Mouse (Mus musculus): Measurements from ENCODE around the gene Plod2.

Plod2 gene

DNA sequence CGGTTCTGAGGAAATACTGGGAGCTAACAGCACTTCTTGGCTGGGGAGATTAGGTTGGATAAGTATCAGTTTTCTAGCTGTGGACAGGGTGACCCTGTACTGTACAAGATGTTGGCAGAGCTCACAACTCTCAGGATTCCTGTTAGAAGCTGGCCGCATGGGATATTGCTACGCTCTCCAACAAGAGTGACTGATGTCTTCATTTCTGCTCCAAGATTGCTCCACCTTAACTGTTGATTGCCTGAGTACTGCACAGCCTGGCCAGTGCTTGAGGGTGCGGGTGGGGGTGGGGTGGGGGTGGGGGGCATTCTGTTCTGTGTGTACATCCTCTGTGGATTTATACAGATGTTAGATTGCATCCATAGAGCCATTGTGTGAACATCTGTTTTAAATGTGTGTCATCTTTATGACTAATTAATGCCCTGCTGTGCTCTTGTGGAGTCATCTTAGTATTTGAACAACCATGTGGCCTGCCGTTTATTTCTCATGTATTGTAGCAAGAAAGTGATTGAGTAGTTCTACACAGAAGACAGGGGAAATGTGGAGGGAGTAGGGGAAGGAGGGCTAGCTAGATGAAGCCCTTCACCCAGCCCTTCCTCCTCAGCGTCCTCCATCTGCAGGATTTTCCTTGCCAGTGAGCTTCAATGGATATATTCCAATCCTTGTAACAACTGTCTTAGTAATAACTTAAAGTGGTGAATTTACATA, 19.0 kb downstream of the Plod2 start:
- TF ChIP-seq NANOG (IDR thresholded peaks at IDR 0.05; ENCODE audit: borderline replicate concordance, low read length) (no peak), POU5F1 (IDR thresholded peaks at IDR 0.05; ENCODE audit: borderline replicate concordance, low read length) (no peak), CTCF (conservative IDR thresholded peaks at IDR 0.05; ENCODE audit: low read length) (no peak)
- Histone ChIP-seq H3K9me3 (ENCODE audit: low read length) (no peaks in the 10 kb centered on the region), H3K27me3 (ENCODE audit: insufficient read depth, low read length) (no peaks in the 10 kb centered on the region), H3K4me1 (replicated peaks; ENCODE audit: low read depth, low read length) (0 out of 2 replicates have a peak, but pooled peaks cover 3% of the 10 kb centered on the region), H3K4me3 (replicated peaks; ENCODE audit: low read length) (no peak overlapping the region), H3K36me3 (ENCODE audit: insufficient read depth, low read length) (0 out of 2 replicates have a peak, but pooled peaks cover 7% of the 10 kb centered on the region)

GRCm38 (mm10) chr9:92562416-92562815, 20.4 kb downstream of the Plod2 start:
- Histone ChIP-seq H3K9me3 (ENCODE audit: low read length) (no peaks in the 10 kb centered on the region), H3K27me3 (ENCODE audit: insufficient read depth, low read length) (no peaks in the 10 kb centered on the region), H3K4me3 (replicated peaks; ENCODE audit: low read length) (no peak overlapping the region), H3K4me1 (replicated peaks; ENCODE audit: low read depth, low read length) (0 out of 2 replicates have a peak, but pooled peaks cover 3% of the 10 kb centered on the region), H3K36me3 (ENCODE audit: insufficient read depth, low read length) (0 out of 2 replicates have a peak, but pooled peaks cover 7% of the 10 kb centered on the region)
- TF ChIP-seq CTCF (conservative IDR thresholded peaks at IDR 0.05; ENCODE audit: low read length) (no peak), POU5F1 (IDR thresholded peaks at IDR 0.05; ENCODE audit: borderline replicate concordance, low read length) (no peak), NANOG (IDR thresholded peaks at IDR 0.05; ENCODE audit: borderline replicate concordance, low read length) (no peak)

DNA sequence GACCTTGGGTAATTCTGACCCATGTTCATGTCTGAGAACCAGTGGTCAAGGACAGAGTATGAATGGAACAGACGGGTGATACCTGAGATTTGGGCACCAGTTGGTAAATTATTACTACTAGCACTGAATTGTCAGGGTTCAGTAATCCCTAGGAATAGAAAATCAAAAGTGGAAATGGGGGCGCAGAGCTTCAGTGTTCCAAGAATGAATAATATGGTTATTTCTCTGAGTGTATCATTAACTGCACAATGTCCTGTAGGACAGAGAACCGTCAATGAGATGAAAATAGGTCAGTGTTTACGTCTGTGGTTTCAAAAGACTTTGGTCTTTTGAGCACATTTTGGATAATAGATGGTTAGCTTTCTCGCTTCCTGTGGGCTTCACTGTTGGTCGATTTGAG, 21.3 kb downstream of the Plod2 start:
- Histone ChIP-seq H3K4me3 (replicated peaks; ENCODE audit: low read length) (no peak overlapping the region), H3K36me3 (ENCODE audit: insufficient read depth, low read length) (0 out of 2 replicates have a peak, but pooled peaks cover 7% of the 10 kb centered on the region), H3K27me3 (ENCODE audit: insufficient read depth, low read length) (no peaks in the 10 kb centered on the region), H3K4me1 (replicated peaks; ENCODE audit: low read depth, low read length) (0 out of 2 replicates have a peak, but pooled peaks cover 3% of the 10 kb centered on the region), H3K9me3 (ENCODE audit: low read length) (no peaks in the 10 kb centered on the region)
- TF ChIP-seq NANOG (IDR thresholded peaks at IDR 0.05; ENCODE audit: borderline replicate concordance, low read length) (no peak), CTCF (conservative IDR thresholded peaks at IDR 0.05; ENCODE audit: low read length) (no peak), POU5F1 (IDR thresholded peaks at IDR 0.05; ENCODE audit: borderline replicate concordance, low read length) (no peak)

- no peaks in the 10 kb centered on the region for H3K9me3 ChIP-seq (ENCODE audit: low read length)
- 0 out of 2 replicates have a peak, but pooled peaks cover 7% of the 10 kb centered on the region for H3K36me3 ChIP-seq (ENCODE audit: insufficient read depth, low read length)
- H3K27me3 ChIP-seq (ENCODE audit: insufficient read depth, low read length): no peaks in the 10 kb centered on the region
- 0 out of 2 replicates have a peak, but pooled peaks cover 3% of the 10 kb centered on the region for H3K4me1 ChIP-seq (replicated peaks; ENCODE audit: low read depth, low read length)
- no peak overlapping the region for H3K4me3 ChIP-seq (replicated peaks; ENCODE audit: low read length)
- TF ChIP-seq POU5F1 (IDR thresholded peaks at IDR 0.05; ENCODE audit: borderline replicate concordance, low read length) (no peak), NANOG (IDR thresholded peaks at IDR 0.05; ENCODE audit: borderline replicate concordance, low read length) (no peak), CTCF (conservative IDR thresholded peaks at IDR 0.05; ENCODE audit: low read length) (no peak)
These were observed 22.4 kb downstream of the Plod2 start for GRCm38 (mm10) chr9:92564391-92564790.

DNA sequence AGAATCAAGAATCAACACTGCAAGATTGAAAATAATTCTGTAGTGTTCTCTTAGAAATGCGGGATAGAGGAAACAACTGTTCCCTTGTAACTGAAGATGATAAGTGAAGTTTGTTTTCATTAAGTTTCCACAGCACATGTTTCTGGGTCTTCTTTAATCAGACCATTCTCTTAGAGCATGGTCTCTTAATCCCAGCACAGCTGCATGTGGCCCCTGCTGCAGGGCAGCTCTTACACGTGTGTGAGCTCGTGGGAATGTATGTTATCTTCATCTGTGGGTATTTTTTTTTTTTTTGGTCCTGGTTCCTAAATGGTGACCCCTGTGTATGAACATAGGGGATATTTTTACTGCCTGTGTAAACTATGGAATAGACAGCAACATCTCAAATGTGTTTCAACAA, 24.2 kb downstream of the Plod2 start:
- no peak overlapping the region for H3K4me3 ChIP-seq (replicated peaks; ENCODE audit: low read length)
- H3K4me1 ChIP-seq (replicated peaks; ENCODE audit: low read depth, low read length): no peaks in the 10 kb centered on the region
- 0 out of 2 replicates have a peak, but pooled peaks cover 7% of the 10 kb centered on the region for H3K36me3 ChIP-seq (ENCODE audit: insufficient read depth, low read length)
- TF ChIP-seq POU5F1 (IDR thresholded peaks at IDR 0.05; ENCODE audit: borderline replicate concordance, low read length) (no peak), NANOG (IDR thresholded peaks at IDR 0.05; ENCODE audit: borderline replicate concordance, low read length) (no peak), CTCF (conservative IDR thresholded peaks at IDR 0.05; ENCODE audit: low read length) (no peak)
- no peaks in the 10 kb centered on the region for H3K9me3 ChIP-seq (ENCODE audit: low read length)
- H3K27me3 ChIP-seq (ENCODE audit: insufficient read depth, low read length): no peaks in the 10 kb centered on the region

DNA sequence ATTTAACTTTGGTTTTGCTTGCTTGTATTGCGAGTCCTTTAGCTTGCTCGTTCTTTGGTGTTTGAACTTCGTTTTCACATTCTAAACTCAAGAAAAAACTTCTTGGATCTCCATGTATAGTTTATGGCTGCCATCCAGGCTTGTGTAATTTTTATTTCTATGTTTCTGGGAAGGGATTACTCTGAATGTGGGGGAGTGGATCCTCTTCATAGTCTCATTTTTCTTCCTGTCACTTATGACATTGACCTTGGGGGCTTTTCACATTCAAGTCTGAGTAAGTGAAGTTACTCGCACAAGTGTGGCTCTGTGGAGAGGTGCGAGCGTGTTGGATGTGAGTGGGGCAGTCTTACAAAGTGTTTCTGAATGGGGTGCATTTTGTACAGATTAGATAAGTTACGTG, 25.5 kb downstream of the Plod2 start:
- no peaks in the 10 kb centered on the region for H3K9me3 ChIP-seq (ENCODE audit: low read length)
- H3K4me1 ChIP-seq (replicated peaks; ENCODE audit: low read depth, low read length): no peaks in the 10 kb centered on the region
- H3K4me3 ChIP-seq (replicated peaks; ENCODE audit: low read length): no peak overlapping the region
- no peaks in the 10 kb centered on the region for H3K27me3 ChIP-seq (ENCODE audit: insufficient read depth, low read length)
- no peak for TF ChIP-seq NANOG (IDR thresholded peaks at IDR 0.05; ENCODE audit: borderline replicate concordance, low read length)
- TF ChIP-seq POU5F1 (IDR thresholded peaks at IDR 0.05; ENCODE audit: borderline replicate concordance, low read length): no peak
- TF ChIP-seq CTCF (conservative IDR thresholded peaks at IDR 0.05; ENCODE audit: low read length): no peak
- H3K36me3 ChIP-seq (ENCODE audit: insufficient read depth, low read length): peaks cover 7% of the 10 kb centered on the region; the same call in 1 of the 2 replicates

DNA sequence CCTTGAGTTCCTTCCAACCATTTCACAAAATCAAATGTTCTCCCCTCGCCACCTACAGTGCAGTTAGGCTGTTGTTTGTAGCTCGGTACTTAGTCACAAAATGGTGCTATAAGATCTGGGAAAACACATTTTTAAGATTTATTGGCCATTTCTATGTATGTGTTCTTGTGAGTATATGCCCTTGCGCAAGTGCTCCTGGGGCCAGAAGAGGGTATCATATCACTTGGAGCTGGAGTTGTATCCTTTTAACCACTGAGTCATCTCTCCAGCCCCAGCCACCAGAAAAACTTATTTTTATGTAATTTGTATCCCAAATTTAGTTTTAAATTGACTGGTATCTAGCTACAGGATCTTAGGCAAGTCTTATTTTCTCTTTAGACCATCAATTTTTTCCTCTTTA, 26.8 kb downstream of the Plod2 start:
- TF ChIP-seq NANOG (IDR thresholded peaks at IDR 0.05; ENCODE audit: borderline replicate concordance, low read length) (no peak), POU5F1 (IDR thresholded peaks at IDR 0.05; ENCODE audit: borderline replicate concordance, low read length) (no peak), CTCF (conservative IDR thresholded peaks at IDR 0.05; ENCODE audit: low read length) (no peak)
- Histone ChIP-seq H3K4me1 (replicated peaks; ENCODE audit: low read depth, low read length) (no peaks in the 10 kb centered on the region), H3K4me3 (replicated peaks; ENCODE audit: low read length) (no peak overlapping the region), H3K36me3 (ENCODE audit: insufficient read depth, low read length) (peaks cover 18% of the 10 kb centered on the region; the same call in 1 of the 2 replicates), H3K27me3 (ENCODE audit: insufficient read depth, low read length) (no peaks in the 10 kb centered on the region), H3K9me3 (ENCODE audit: low read length) (no peaks in the 10 kb centered on the region)

- Histone ChIP-seq H3K36me3 (ENCODE audit: insufficient read depth, low read length) (peaks cover 20% of the 10 kb centered on the region; the same call in 1 of the 2 replicates), H3K4me1 (replicated peaks; ENCODE audit: low read depth, low read length) (peaks cover 9% of the 10 kb centered on the region), H3K4me3 (replicated peaks; ENCODE audit: low read length) (no peak overlapping the region), H3K27me3 (ENCODE audit: insufficient read depth, low read length) (no peaks in the 10 kb centered on the region), H3K9me3 (ENCODE audit: low read length) (no peaks in the 10 kb centered on the region)
- TF ChIP-seq NANOG (IDR thresholded peaks at IDR 0.05; ENCODE audit: borderline replicate concordance, low read length): no peak
- no peak for TF ChIP-seq CTCF (conservative IDR thresholded peaks at IDR 0.05; ENCODE audit: low read length)
- no peak for TF ChIP-seq POU5F1 (IDR thresholded peaks at IDR 0.05; ENCODE audit: borderline replicate concordance, low read length)
These were observed 30.5 kb downstream of the Plod2 start for GRCm38 (mm10) chr9:92572376-92573108.

Measured in E14TG2a.4 (cell line).